Mouse (Mus musculus) heart, adult 2 months (tissue): ENCODE data around the gene Cnn2. TPM values are rescaled to one million over a fixed set of nuclear protein-coding genes. Genes with fewer than 3 reads are reported as not detected.

ENCODE experiments used
- DNase-seq, 2 experiments: peaks; one replicate each; pipeline ENCODE4 v3.0.0; 2021
- H3K27ac ChIP-seq: fragments of 200-600 bp; 2 replicates; pipeline ENCODE4 v1.8.1; 2022
- H3K27me3 ChIP-seq: fragments of 200-500 bp; 2 replicates; pipeline ENCODE4 v1.6.1; 2012; ENCODE audit warnings: mild to moderate bottlenecking, low read length, inconsistent platforms, mixed read lengths; ENCODE audit not compliant: control insufficient read depth, insufficient read depth
- H3K36me3 ChIP-seq: fragments of 200-500 bp; 2 replicates; pipeline ENCODE4 v1.6.1; 2012; ENCODE audit warnings: low read length, inconsistent platforms; ENCODE audit not compliant: control insufficient read depth, insufficient read depth
- H3K4me1 ChIP-seq: fragments of 200-500 bp; 2 replicates; pipeline ENCODE4 v1.6.1; 2011; ENCODE audit warnings: low read length; ENCODE audit not compliant: control insufficient read depth, insufficient read depth
- H3K4me3 ChIP-seq: fragments of 200-600 bp; 2 replicates; pipeline ENCODE4 v1.8.1; 2022
- H3K79me2 ChIP-seq: fragments of 200-500 bp; replicated peaks from 2 replicates; pipeline ENCODE4 v1.6.1; 2012; ENCODE audit warnings: mild to moderate bottlenecking, inconsistent platforms, low read length, moderate library complexity, mixed read lengths; ENCODE audit not compliant: control insufficient read depth, insufficient read depth
- H3K9ac ChIP-seq: fragments of 200-500 bp; 2 replicates; pipeline ENCODE4 v1.6.1; 2012; ENCODE audit warnings: low read depth, mild to moderate bottlenecking, control low read depth, inconsistent platforms, low read length, mixed read lengths
- CTCF ChIP-seq: fragments of 200-600 bp; IDR thresholded peaks from 2 replicates; pipeline ENCODE4 v1.8.1; 2022; ENCODE audit warnings: antibody characterized with exemption, mild to moderate bottlenecking, moderate library complexity
- EP300 ChIP-seq: fragments of 200-500 bp; IDR thresholded peaks from 2 replicates; pipeline ENCODE4 v1.6.1; 2011; ENCODE audit warnings: low read depth, low read length, control low read depth; ENCODE audit not compliant: insufficient read depth
- POLR2A ChIP-seq: fragments of 200-500 bp; IDR thresholded peaks from 2 replicates; pipeline ENCODE4 v1.6.1; 2011; ENCODE audit warnings: mild to moderate bottlenecking, low read depth, low read length, control low read depth; ENCODE audit not compliant: insufficient read depth
- WGBS: fragments of 180-500 bp; shearing (Covaris S2); methylation state at CpG from one replicate; pipeline ENCODE4 v1.1.7; 2018; 5-methylcytosine and 5-hydroxymethylcytosine counted together
- intact Hi-C: fragments of 180-260 bp; cut with DNase I; formaldehyde crosslinking; loops from one replicate; pipeline ENCODE4 v1.15.1; 2025
- polyA plus RNA-seq: library from polyadenylated mRNA; depleted of rRNA; stranded (reverse); fragments of >200 nt; gene quantifications from 2 replicates; pipeline ENCODE4 v1.2.3, GENCODE M21; 2012
- total RNA-seq, 2 experiments: library from RNA; stranded (reverse); gene quantifications; 2 replicates each; pipeline ENCODE4 v1.2.3; 2021

The Cnn2 gene
- total and polyA plus RNA-seq, 3 experiments, result 30.2 to 52.5 (median 39.3) TPM

DNA sequence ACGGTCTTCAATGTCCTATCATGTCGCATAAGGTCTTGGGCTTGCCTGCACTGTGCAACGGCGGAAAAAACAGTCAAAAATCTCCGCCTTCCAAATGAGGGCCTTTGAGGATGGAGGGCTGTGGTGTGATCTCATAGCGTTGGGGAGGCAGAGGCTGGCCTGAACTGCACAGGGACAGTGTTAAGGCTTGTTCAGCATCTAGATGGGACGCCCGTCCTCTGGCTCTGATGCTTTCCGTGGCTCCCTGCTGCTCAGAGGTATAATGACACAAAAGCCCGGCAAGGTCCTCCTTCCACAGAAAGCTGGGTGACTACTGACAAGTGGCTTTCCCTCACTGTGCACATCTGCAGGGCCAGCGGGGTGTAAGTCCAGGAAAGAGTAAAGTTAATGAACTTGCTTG, 31.8 kb downstream of the Cnn2 start:
- H3K36me3 ChIP-seq, result no peaks in the 10 kb centered on the region
- WGBS, result 67% methylated on average over 11 of the region's 11 CpGs
- no peak overlapping the region for H3K9ac ChIP-seq
- DNase-seq, result no peak
- H3K4me3 ChIP-seq, result no peak overlapping the region; the same call in 1 of the 2 replicates
- H3K27ac ChIP-seq, result peak overlapping the region; percentile 71; the same call in 1 of the 2 replicates
- intact Hi-C loops, result no loop called here
- no peak for TF ChIP-seq POLR2A
- TF ChIP-seq CTCF, result no peak
- no peak for TF ChIP-seq EP300
- peaks cover 1% of the 10 kb centered on the region; the same call in 1 of the 2 replicates for H3K4me1 ChIP-seq
- H3K27me3 ChIP-seq, result no peaks in the 10 kb centered on the region
- H3K79me2 ChIP-seq, result no peaks in the 10 kb centered on the region

DNA sequence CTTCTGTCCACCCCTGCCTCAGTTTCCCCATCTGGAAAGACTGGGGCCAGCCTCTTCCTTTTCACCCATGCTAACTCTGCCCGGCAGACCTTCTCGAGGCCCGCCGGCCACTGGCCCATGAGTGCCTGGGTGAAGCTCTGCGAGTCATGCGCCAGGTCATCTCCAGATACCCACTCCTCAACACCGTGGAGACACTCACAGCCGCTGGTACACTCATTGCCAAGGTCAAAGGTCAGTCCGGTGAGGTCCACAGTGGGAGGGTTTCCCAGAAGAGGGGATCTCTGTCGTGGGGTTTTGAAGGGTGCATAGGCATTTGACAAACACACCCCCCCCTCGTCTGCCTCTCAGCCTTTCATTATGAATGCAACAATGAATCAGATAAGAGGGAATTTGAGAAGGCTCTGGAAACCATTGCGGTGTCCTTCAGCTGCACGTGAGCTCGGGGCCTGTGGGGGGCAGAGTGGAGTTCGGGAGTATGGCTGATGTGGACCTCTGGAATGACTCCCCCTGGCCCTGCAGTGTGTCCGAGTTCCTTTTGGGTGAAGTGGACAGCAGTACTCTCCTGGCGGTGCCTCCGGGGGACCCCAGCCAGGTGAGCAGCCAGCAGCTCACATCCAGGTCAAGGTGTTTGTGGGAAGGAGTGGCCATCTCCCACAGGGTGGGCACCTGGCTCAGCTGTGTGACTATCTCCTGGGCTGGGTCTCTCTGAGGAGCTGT, 32.4 kb downstream of the Cnn2 start:
- Histone ChIP-seq H3K27me3 (no peaks in the 10 kb centered on the region), H3K4me3 (no peak overlapping the region), H3K79me2 (no peaks in the 10 kb centered on the region), H3K27ac (no peak overlapping the region), H3K9ac (no peak overlapping the region), H3K4me1 (peaks cover 1% of the 10 kb centered on the region; the same call in 1 of the 2 replicates), H3K36me3 (no peaks in the 10 kb centered on the region)
- intact Hi-C loops, result no loop called here
- TF ChIP-seq EP300 (no peak), POLR2A (no peak), CTCF (no peak)
- no peak for DNase-seq
- WGBS, result 87% methylated on average over 18 of the region's 18 CpGs

DNA sequence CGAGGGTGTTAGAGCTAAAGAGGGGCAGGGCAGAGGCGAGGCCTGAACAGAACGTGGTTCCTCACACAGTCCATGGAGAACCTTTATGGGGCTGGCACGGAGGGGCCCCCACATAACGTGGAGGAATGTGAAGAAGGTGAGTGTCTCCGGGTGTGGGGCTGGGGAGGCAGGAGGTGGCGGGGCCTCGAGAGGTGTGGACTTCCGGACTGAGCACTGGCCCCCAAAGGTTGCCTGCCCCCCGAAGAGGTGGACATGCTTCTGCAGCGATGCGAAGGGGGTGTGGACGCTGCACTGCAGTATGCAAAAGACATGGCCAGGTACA, 32.9 kb downstream of the Cnn2 start:
- Histone ChIP-seq H3K27ac (no peak overlapping the region), H3K36me3 (no peaks in the 10 kb centered on the region), H3K27me3 (no peaks in the 10 kb centered on the region), H3K4me3 (no peak overlapping the region), H3K9ac (no peak overlapping the region), H3K79me2 (no peaks in the 10 kb centered on the region), H3K4me1 (peaks cover 1% of the 10 kb centered on the region; the same call in 1 of the 2 replicates)
- intact Hi-C loops, result no loop called here
- WGBS, result 92% methylated on average over 13 of the region's 13 CpGs
- DNase-seq, result no peak
- TF ChIP-seq POLR2A (no peak), EP300 (no peak), CTCF (no peak)

DNA sequence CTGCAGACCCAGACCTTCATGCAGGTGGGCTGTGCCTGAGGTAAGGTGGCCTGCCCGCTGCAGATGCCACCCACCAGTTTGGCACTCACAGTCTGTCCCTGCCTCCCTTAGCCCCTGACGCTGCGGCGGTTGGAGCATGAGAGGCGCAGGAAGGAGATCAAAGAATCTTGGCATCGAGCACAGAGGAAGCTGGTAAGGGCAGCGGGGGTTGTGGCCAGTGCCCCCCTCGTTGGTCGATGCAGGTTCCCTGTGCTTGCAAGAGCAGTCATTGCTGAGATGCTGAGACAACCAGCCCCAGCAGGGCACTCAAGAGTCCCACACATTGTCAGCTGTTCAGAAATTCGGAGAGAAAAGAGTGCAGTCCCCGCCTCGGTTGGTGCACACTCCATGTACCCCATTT, 33.8 kb downstream of the Cnn2 start:
- no peak overlapping the region for H3K9ac ChIP-seq
- WGBS, result 83% methylated on average over 12 of the region's 12 CpGs
- H3K36me3 ChIP-seq, result no peaks in the 10 kb centered on the region
- H3K4me1 ChIP-seq, result peaks cover 1% of the 10 kb centered on the region; the same call in 1 of the 2 replicates
- intact Hi-C loops, result no loop called here
- H3K27ac ChIP-seq, result no peak overlapping the region
- H3K4me3 ChIP-seq, result no peak overlapping the region
- DNase-seq, result no peak
- H3K27me3 ChIP-seq, result no peaks in the 10 kb centered on the region
- TF ChIP-seq POLR2A, result no peak
- TF ChIP-seq CTCF, result no peak
- no peak for TF ChIP-seq EP300
- no peaks in the 10 kb centered on the region for H3K79me2 ChIP-seq

DNA sequence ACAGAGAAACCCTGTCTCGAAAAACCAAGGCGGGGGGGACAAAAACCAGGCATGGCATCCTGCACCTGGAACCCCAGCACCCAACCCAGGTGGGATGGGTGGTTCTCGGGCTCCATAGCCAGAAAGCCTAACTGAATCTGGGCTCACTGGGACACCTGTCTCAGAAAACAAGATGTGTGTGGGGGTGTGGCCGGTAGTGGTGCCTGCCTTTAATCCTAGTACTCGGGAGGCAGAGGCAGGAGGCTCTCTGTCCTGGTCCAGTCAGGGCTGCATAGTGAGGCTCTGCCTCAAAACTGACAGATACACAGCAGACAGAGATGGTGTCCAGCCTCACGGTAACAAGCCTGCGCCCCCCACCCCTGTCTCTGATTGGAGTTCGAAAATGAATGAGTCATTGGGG, 34.4 kb downstream of the Cnn2 start:
- no peak for TF ChIP-seq CTCF
- TF ChIP-seq POLR2A, result no peak
- no peak for TF ChIP-seq EP300
- WGBS, result 91% methylated on average over 8 of the region's 8 CpGs
- Histone ChIP-seq H3K9ac (no peak overlapping the region), H3K79me2 (no peaks in the 10 kb centered on the region), H3K4me3 (no peak overlapping the region), H3K4me1 (peaks cover 1% of the 10 kb centered on the region; the same call in 1 of the 2 replicates), H3K36me3 (no peaks in the 10 kb centered on the region), H3K27ac (no peak overlapping the region), H3K27me3 (no peaks in the 10 kb centered on the region)
- intact Hi-C loops, result no loop called here
- no peak for DNase-seq

DNA sequence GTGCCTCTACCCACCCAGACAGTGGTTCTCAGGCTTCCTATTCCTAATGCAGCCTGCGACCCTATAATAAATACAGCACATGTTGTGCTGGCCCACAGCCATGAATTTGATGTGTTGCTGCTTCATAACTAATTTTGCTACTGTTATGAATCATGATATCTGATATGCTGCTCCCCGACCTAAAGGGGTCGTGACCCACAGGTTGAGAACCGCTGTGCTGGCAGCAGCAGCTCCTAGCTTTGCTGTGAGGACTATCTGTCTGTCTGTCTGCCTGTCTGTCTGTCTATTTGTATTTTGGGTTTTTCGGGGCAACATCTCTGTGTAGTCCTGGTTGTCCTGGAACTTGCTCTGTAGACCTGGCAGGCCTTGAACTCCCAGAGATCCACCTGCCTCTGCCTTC, 35.4 kb downstream of the Cnn2 start:
- WGBS, result 52% methylated on average over 5 of the region's 5 CpGs
- Histone ChIP-seq H3K27me3 (no peaks in the 10 kb centered on the region), H3K36me3 (no peaks in the 10 kb centered on the region), H3K9ac (no peak overlapping the region), H3K4me3 (no peak overlapping the region), H3K79me2 (no peaks in the 10 kb centered on the region), H3K27ac (peak overlapping the region; percentile 47), H3K4me1 (0 out of 2 replicates have a peak, but pooled peaks cover 1% of the 10 kb centered on the region)
- intact Hi-C loops, result no loop called here
- DNase-seq, result no peak
- TF ChIP-seq POLR2A, result no peak
- TF ChIP-seq CTCF, result no peak
- no peak for TF ChIP-seq EP300
